Mouse (Mus musculus) C2C12 (cell line): ENCODE results near the gene Edn2.

Source experiments
- CEBPB ChIP-seq: IDR thresholded peaks from one replicate; pipeline ENCODE4 v1.6.1; 2011; ENCODE audit warnings: low read depth, mild to moderate bottlenecking, control low read depth, moderate library complexity
- CTCF ChIP-seq: IDR thresholded peaks from one replicate; pipeline ENCODE4 v1.5.1; 2011; ENCODE audit not compliant: control insufficient read depth, insufficient read depth, insufficient read length
- MAX ChIP-seq: IDR thresholded peaks from one replicate; pipeline ENCODE4 v1.6.1; 2011; ENCODE audit warnings: mild to moderate bottlenecking, control low read depth
- MYOD1 ChIP-seq: IDR thresholded peaks from one replicate; pipeline ENCODE4 v1.6.1; 2011; ENCODE audit warnings: low read depth; ENCODE audit not compliant: control insufficient read depth, insufficient read length
- MYOG ChIP-seq: IDR thresholded peaks from one replicate; pipeline ENCODE4 v1.6.1; 2011; ENCODE audit not compliant: control insufficient read depth, insufficient read length; ENCODE audit errors: extremely low read depth

DNA sequence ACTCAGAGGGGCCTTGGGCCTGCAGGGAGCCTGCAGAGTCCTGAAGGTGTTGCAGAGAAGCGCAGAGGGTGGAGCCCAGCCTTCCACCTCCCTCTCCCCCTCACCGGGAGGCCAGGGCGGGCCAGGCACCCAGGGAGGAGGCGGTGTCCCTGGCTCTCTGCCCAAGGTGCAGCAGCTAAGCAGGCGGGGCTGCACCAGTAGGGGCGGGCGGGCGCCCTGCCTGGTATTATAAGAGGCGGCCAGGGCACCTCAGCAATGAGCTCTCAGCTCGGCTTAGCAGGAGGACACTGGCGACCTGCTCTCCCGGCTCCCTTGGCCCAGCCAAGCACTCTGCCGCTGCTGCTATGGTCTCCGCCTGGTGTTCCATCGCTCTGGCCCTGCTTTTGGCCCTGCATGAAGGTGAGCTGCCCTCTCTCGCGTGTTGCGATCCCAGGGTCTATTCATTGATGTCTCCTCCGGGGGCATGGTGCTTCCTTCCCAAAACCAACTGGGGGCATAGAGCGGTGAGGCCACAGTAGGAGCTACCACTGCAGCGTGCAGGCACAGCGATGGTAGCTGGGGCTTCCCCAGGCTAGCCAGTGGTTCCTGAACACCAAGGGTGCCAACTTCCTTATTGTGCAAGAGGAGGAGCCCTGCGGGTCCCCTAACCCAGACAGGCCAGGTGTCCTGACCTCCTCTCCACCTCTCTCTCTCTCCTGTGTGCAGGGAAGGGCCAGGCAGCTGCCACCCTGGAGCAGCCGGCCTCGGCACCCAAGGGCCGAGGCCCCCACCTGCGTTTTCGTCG, at the start of gene Edn2:
- no peak for TF ChIP-seq CTCF
- no peak for TF ChIP-seq MYOD1
- TF ChIP-seq MYOG, result no peak
- TF ChIP-seq MAX, result no peak
- TF ChIP-seq CEBPB, result no peak
